Mouse (Mus musculus) liver, adult (tissue): ENCODE results near the gene Zswim4.

ENCODE experiments used
- GATA4 ChIP-seq: IDR thresholded peaks from 2 replicates; pipeline ENCODE4 v1.6.1; 2014; ENCODE audit warnings: mild to moderate bottlenecking, low read length; ENCODE audit not compliant: insufficient replicate concordance

The Zswim4 gene

DNA sequence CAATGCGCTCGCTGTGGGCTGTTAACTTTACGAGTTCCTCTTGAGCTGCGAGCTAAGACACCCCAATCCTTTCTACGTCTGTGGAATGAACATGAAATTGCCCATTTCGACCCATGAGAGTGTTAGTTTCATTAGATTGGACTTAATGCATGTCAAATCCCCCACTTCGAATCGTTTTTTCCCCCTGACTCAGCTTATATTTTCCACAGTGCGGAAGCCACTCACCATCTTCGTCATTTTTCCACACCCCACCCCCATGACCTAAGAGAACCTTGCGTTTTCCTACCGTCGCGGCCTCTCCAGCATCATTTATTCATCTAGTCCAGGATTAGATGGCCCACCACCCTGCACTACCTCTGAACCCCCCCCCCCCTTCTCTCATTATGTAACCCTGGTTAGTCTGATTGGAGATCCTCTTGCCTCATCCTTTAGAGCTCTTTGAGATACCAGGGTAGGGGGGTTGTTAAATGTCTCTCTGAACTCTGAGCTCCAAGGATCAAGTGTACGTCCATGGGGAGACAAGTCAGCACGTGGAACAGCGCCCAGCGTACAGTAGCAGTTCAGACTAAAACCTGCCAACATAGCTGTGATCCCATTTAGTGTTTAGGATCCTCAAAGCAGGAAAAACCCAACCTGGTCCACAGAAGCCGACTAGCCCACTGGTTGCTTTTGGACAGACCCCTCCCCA is 831 bp upstream of the Zswim4 start:
- TF ChIP-seq GATA4: no peak

- TF ChIP-seq GATA4: no peak
Measured at GRCm38 (mm10) chr8:84236410-84236997, 351 bp downstream of the Zswim4 start.

DNA sequence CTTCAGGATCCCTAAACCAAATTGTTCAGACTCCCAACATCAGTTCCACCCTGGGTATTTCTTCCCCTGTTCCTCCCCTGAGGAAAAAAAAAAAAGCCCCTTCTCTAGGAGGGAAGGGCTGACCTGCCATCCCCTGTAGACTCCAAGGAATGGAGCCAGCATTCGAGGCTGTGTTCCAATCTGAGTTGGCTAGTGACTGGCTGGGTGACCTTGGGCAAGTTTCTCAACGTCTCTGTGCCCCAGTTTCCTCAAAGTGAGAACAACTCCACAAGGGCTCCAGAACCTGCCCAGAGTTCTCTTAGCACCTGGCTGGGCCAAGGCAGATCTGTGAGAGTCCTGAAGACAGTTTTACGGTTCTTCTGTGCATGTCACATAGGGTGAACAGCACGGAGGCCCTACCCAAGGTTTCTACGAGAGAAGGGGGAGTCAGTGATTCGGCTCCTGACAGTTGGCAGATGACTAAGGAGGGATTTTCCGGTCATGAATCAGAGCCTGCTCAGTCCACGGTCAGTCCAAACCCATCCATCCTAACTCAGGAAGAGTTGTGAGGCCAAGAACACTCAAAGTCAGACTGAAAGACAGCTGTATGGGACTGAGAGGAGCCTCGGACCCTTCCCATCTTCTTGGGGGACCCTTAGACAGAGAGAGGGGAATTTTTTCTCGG is 977 bp downstream of the Zswim4 start:
- TF ChIP-seq GATA4: no peak

DNA sequence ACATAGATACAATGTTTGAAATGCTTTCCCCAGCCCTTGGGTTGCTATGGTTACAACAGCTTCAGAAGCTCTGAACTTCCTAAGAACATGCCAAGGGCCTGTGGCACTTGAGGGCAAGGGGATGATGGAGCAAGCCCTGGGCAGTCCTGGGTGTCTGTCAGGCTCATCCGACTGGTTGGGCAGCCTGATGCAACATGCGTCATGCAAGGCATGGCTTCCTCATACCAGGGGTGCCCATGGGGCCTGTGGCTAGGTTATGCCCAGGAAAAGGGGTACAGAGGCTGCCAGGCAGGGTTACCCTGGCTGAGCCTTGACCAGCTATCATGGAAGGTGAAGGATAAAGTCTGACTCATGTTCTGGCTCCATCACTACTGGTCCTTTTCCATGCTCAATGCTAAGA is 3.8 kb downstream of the Zswim4 start:
- no peak for TF ChIP-seq GATA4

- no peak for TF ChIP-seq GATA4
Measured at GRCm38 (mm10) chr8:84230735-84231134, 6.1 kb downstream of the Zswim4 start.

DNA sequence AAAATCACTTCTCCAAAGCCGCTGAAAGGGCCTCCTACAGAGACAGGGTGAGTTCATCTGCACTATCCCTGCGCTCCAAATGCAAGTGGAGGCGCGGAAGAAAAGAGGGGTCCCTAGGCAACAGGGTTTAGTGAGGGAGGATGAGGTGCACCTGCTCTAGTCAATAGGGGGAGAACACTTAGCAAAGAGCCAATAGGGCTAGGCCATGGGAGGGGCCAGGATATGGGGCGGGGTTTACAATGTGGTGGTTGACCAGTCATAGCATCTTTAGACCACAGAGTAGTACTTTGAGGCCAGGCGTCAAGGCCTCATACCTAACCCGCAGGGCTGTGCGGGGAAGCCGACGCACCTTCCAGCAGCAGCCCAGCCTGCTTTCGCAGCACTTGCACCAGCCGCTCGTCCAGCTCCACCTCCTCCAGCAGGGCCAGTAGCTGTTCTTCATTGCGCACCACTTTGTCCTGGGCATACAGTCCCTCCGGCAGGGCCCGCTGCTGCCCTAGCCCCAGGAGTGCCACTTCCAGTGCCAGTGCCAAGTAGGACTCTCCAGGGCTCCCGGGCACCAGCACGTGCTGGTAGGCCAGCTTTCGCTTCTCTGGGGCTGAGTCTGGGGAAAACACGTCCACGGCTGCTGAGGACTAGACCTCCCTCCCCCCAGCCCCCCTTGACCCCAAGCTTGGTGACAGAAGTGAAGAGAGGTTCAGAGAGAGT is 13.4 kb downstream of the Zswim4 start:
- no peak for TF ChIP-seq GATA4

- TF ChIP-seq GATA4: no peak
Measured at GRCm38 (mm10) chr8:84222566-84223165, 14.2 kb downstream of the Zswim4 start.

GRCm38 (mm10) chr8:84220105-84220504 is 16.8 kb downstream of the Zswim4 start:
- no peak for TF ChIP-seq GATA4

- no peak for TF ChIP-seq GATA4
Measured at GRCm38 (mm10) chr8:84218143-84218542, 18.7 kb downstream of the Zswim4 start.

DNA sequence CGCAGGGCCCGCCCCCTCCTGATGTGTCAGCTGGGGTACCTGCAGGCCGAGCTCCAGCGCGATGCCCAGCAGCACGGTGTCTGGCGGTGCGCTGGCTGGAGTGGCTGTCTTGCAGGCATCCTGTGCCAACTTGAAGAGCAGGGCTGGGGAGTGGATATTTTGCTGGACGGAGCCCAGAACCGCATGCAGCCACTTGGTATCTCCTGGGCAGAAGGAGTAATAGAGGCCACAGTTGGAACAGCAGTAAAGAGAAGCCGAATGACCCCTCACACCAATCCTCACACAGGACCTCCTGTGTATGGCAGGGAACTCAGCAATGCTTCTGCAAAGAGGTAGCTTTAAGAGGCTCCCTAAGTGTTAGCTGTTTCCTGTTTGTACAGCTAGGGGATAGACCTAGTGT is 19.6 kb downstream of the Zswim4 start:
- TF ChIP-seq GATA4: no peak

- no peak for TF ChIP-seq GATA4
Measured at GRCm38 (mm10) chr8:84213277-84213676, 23.6 kb downstream of the Zswim4 start.

- TF ChIP-seq GATA4: no peak
Measured at GRCm38 (mm10) chr8:84211881-84212563, 24.8 kb downstream of the Zswim4 start.

DNA sequence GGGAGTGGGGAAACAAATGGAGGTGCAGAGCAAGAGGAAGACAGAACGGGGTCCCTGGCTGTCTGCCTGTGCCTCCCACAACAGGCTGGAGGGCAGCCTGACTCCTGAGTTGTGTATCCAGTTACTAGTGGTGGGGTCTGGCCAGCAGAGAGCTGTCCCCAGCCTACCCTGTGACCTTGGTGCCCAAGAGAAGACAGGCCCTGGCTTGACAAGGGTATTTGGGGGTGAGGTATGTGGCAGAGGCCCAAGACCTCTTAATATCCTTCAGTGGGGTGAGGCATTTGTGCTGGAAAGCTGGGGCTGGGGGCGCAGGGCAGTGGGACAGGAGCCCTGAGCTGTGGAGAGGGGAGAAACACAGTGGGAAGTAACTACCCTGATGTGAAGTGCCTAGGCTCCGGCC is 25.7 kb downstream of the Zswim4 start:
- no peak for TF ChIP-seq GATA4

GRCm38 (mm10) chr8:84210167-84210791 is 26.6 kb downstream of the Zswim4 start:
- TF ChIP-seq GATA4: no peak

DNA sequence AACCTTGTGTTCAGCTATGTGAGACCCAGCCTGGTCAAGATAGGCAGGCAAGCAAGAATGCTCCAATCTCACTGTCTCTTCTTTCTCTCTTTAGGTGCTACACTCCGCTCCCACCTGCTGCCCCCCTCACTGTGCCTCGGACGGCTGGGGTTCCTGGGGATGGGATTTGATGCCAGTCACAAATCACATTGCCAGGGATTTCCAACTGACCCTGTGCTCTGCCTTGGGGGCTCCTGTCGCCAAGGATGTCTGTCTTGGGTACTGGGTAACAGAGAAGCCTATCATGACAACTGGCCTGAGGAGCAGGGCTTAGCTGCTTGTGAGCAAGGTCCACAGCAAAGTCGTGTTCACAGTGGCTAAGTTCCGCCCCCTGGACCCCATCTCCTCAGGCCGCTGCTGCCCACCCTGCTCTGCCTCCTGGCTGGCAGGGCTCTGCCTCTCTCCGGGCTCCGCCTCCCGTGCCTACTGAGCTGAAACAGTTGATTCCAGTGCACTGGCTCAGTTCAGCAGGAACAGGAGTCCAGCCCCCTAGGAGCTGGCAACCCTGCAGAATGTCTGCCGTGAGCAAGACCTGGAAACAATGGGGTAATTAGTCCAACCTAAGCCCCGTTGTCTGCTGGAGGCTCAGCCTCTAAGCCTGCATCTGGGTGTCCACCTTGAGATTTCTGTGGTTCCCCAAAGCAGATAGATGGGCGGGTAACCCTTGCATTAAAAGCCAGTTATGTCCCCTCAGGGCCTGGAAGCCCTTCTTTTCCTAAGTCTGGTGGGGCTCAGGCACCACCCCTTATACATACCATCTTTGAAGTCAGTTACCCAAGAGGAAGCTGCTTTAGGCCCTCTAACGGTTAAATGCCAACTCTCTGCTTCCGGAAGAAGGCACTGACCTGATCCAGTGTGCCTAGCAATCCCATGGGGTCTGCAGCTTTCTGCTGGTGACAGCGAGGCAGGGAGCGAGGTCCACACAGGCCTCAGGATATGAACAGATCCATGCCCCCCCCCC is 28.2 kb downstream of the Zswim4 start:
- no peak for TF ChIP-seq GATA4
